Mouse (Mus musculus): ENCODE measurements around the gene Trp73.

DNA sequence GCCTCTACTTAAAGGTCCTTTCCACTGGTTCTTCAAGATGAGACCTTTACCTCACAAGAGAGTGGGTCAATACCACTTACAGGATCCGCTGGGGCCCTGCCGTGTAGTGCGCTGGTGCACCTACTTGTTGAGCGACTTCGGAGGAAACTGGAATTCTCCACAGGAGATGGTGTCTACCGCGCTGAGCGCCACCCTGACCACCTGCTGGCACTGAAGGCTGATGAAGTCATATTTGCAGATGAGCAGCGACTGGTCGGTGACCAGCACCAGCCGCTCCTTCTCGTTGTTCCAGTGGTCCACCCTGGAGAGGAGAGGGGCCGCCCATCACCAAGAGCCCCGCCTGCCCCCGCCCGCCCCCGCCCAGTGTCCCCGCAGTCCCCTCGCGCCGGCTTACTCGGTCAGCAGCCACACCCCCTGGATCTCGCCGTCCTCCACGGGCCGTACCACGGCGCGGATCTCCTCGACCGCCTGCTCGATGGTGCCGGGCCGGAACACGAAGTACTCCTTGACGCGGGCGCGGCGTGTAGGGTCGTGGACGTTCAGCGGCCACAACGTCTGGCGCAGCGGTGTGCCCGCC, 20.0 kb upstream of the Trp73 start:
- no peak for TF ChIP-seq CTCF (IDR thresholded peaks at IDR 0.05; ENCODE audit: low read depth, low read length)
- no peak for TF ChIP-seq GATA1 (IDR thresholded peaks at IDR 0.05; ENCODE audit: borderline replicate concordance, low read length)
- no peak for TF ChIP-seq POLR2AphosphoS5 (IDR thresholded peaks at IDR 0.05; ENCODE audit: insufficient replicate concordance, low read depth, low read length)
